Mouse (Mus musculus) lung, embryonic 14.5 days (tissue): ENCODE measurements around the gene Ackr3. TPM values are rescaled to one million over a fixed set of nuclear protein-coding genes. Genes with fewer than 3 reads are reported as not detected.

Experiments
- ATAC-seq: fragments of 200-750 bp; cut with Nextera tagmentation; 2 replicates; pipeline ENCODE4 v1.8.0; 2017; ENCODE audit warnings: mild to moderate bottlenecking, moderate TSS enrichment, moderate library complexity; ENCODE audit not compliant: insufficient read depth
- DNase-seq: peaks from one replicate; pipeline ENCODE4 v3.0.0-alpha.2; 2015
- H3K27ac ChIP-seq: fragments of 300-500 bp; sonication (generic); 2 replicates; pipeline ENCODE4 v1.5.1; 2014; ENCODE audit warnings: low read depth, mild to moderate bottlenecking, moderate library complexity
- H3K27me3 ChIP-seq: fragments of 300-500 bp; sonication (generic); 2 replicates; pipeline ENCODE4 v1.6.1; 2014; ENCODE audit warnings: low read length, control low read depth; ENCODE audit not compliant: insufficient read depth
- H3K36me3 ChIP-seq: fragments of 300-500 bp; sonication (generic); 2 replicates; pipeline ENCODE4 v1.6.1; 2014; ENCODE audit warnings: control low read depth; ENCODE audit not compliant: insufficient read depth
- H3K4me1 ChIP-seq: fragments of 300-500 bp; sonication (generic); 2 replicates; pipeline ENCODE4 v1.6.1; 2014; ENCODE audit warnings: antibody characterized with exemption, control low read depth; ENCODE audit not compliant: insufficient read depth
- H3K4me2 ChIP-seq: fragments of 300-500 bp; sonication (generic); 2 replicates; pipeline ENCODE4 v1.6.1; 2014; ENCODE audit warnings: mild to moderate bottlenecking
- H3K4me3 ChIP-seq: fragments of 300-500 bp; sonication (generic); 2 replicates; pipeline ENCODE4 v1.5.1; 2014; ENCODE audit warnings: low read depth, low read length
- H3K9ac ChIP-seq: fragments of 300-500 bp; sonication (generic); 2 replicates; pipeline ENCODE4 v1.6.1; 2014
- H3K9me3 ChIP-seq: fragments of 300-500 bp; sonication (generic); 2 replicates; pipeline ENCODE4 v1.6.1; 2016; ENCODE audit warnings: low read depth, low read length, control low read depth
- CTCF ChIP-seq: IDR thresholded peaks from 2 replicates; pipeline ENCODE4 v1.5.1; 2016; ENCODE audit warnings: antibody characterized with exemption, low read depth
- WGBS: fragments of 180-500 bp; shearing (Covaris S2); extraction: QIAGEN DNeasy Blood & Tissue Kit; methylation state at CpG from one replicate; pipeline ENCODE4 v1.1.7; 2014; 5-methylcytosine and 5-hydroxymethylcytosine counted together
- polyA plus RNA-seq: library from polyadenylated mRNA; unstranded; fragments of >200 nt; fragmentation: Nextera tagmentation; extraction: Ambion mirVana; gene quantifications from 2 replicates; pipeline ENCODE4 v1.2.1, GENCODE M21; 2014

Gene Ackr3
- polyA plus RNA-seq, 1 experiment from 2014 or later = 22.6 TPM

DNA sequence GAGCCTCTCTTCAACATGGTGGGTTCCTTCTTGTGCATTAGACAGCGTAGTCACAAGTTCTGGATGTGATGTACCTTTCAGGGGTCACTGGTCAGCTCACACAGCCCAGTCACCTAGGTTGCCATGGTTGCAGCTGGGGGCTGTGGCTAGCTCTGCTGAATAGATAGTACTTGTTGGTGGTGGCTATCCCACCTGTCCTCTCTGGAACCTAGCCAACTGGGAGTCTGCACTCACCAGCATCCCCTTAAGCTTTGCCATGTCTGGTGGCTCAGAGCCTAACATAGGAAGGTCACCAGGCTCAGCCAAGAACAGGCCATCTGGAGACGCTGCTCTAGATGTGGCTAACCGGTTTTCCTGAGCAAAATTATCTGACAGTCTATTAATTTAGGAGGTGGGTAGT lies 47.4 kb downstream of the Ackr3 start:
- Histone ChIP-seq H3K9ac (no peak overlapping the region), H3K4me3 (no peak overlapping the region), H3K36me3 (no peaks in the 10 kb centered on the region), H3K9me3 (no peaks in the 10 kb centered on the region), H3K4me1 (peaks cover 7% of the 10 kb centered on the region; the same call in 1 of the 2 replicates), H3K27me3 (0 out of 2 replicates have a peak, but pooled peaks cover 3% of the 10 kb centered on the region), H3K4me2 (no peak overlapping the region), H3K27ac (no peak overlapping the region)
- no peak for ATAC-seq
- WGBS = 42% methylated on average over 3 of the region's 3 CpGs
- TF ChIP-seq CTCF = no peak
- no peak for DNase-seq

DNA sequence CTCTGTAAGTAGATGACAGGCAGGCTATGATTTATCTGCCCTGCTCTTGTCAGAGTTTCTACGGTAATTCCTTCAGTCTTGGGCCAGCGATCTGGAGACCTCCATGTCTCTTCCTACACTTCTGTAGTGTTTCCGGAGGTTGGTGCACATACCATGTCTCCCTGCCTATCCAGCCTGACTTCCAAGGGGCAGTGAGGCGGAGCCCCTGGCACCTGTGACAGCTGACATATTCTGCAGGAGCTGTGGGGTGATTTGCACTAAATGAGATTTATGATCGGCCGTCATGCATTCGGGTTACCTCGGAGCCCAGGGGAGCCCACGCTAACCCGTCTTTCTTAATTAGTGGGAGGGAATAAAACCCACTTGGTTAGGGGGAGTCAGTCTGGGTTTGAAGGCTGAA lies 49.7 kb downstream of the Ackr3 start:
- Histone ChIP-seq H3K4me3 (no peak overlapping the region), H3K36me3 (no peaks in the 10 kb centered on the region), H3K4me2 (no peak overlapping the region), H3K9ac (no peak overlapping the region), H3K4me1 (peaks cover 7% of the 10 kb centered on the region; the same call in 1 of the 2 replicates), H3K9me3 (no peaks in the 10 kb centered on the region), H3K27me3 (0 out of 2 replicates have a peak, but pooled peaks cover 3% of the 10 kb centered on the region), H3K27ac (no peak overlapping the region)
- ATAC-seq = no peak
- DNase-seq = no peak
- WGBS = 72% methylated on average over 10 of the region's 10 CpGs
- no peak for TF ChIP-seq CTCF

DNA sequence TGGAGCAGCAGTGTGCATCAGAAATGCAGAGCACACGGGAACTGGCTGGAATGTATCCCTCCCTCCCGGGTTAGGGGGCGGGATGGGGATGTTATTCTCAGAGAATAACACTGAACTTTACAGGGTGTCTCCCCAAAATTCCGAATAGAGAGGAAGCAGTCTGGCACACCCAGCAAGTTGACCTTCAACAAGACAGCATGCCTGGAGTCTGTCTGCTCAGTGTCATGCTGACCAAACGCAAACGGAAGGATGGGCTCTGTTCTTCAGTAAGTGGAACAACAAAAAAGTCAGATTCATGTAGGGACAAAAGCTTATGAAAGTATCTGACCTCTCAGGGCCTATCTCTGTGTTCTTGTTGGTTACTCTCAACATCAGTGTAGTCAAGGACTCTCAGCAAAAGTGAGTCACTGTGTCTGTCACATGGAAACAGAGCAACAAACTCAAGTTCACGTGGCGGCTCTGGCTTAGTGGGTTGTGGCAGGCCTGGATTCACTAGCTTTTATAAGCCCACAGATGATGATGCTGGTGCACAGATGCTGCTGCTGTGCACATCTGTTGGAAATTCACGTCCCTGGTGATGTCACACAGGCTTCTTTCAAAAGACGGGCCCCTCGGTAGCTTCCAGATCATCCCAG lies 54.6 kb downstream of the Ackr3 start:
- H3K9ac ChIP-seq = no peak overlapping the region
- WGBS = 78% methylated on average over 11 of the region's 11 CpGs
- ATAC-seq (no peak), DNase-seq (no peak)
- no peaks in the 10 kb centered on the region for H3K4me1 ChIP-seq
- no peak overlapping the region for H3K27ac ChIP-seq
- no peaks in the 10 kb centered on the region for H3K27me3 ChIP-seq
- no peaks in the 10 kb centered on the region for H3K9me3 ChIP-seq
- H3K4me3 ChIP-seq = no peak overlapping the region
- no peak overlapping the region for H3K4me2 ChIP-seq
- no peaks in the 10 kb centered on the region for H3K36me3 ChIP-seq
- TF ChIP-seq CTCF = no peak

DNA sequence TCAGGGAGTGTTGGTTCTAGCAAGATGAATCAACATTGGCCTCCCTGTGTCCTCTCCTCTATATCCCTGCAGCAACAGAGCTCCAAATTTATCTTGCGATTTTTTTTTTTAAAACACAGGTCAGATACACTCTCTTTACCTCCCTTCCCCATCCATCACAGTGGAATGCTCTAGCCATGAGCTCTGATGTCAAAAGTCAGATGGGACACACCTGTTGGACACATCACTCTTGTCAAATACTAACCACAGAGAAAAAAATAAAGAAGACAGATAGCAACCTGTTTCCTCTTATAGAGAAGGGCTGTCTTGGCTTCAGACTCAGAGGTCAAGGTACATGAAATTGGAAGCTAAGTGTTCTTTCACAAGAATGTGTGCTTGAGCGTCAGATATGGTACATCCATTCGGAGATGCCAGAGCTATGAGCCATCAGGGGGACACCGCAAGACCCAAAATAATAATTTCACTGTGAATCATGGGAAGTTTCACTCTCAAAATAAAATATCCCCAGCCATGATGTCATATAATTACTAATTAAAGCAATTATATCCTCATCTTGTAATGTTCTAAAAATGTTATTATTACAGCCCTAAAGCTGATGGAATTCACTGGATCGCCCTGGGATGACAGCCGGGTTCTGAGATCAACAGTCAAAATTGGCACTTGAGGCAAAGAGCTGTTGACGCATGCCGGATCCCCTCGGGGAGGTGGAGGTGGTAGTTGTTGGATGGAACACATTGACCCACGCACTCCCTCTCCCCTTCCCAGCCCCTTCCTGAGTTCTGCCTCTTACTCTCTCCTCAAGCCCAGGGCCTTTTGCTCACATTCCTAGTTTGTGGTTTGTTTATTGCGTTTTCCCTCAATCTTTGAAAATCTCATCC lies 57.2 kb downstream of the Ackr3 start:
- H3K27me3 ChIP-seq = no peaks in the 10 kb centered on the region
- no peaks in the 10 kb centered on the region for H3K4me1 ChIP-seq
- no peak overlapping the region for H3K4me3 ChIP-seq
- WGBS = 77% methylated on average over 11 of the region's 11 CpGs
- H3K9me3 ChIP-seq = no peaks in the 10 kb centered on the region
- no peak for TF ChIP-seq CTCF
- DNase-seq = no peak
- no peaks in the 10 kb centered on the region for H3K36me3 ChIP-seq
- ATAC-seq = no peak
- no peak overlapping the region for H3K27ac ChIP-seq
- no peak overlapping the region for H3K4me2 ChIP-seq
- no peak overlapping the region for H3K9ac ChIP-seq

DNA sequence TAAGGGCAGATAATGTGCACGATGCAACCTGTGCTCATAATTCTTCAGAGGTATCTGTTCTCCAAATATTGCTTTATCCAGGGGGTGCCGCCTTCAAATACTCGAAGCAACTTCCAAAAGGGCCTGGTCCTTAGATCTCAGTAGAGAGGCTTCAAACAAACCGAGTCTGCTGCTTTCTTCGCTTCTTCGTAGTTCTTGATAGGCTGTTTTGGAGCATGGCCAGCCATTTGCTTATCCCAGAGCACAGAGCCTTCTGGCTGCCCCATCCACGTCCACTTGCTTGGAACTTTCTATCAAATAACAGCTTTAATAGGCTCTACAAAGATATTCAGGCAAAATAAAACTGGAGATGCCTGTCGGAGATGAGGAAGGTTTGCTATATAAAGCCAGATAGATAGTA lies 58.6 kb downstream of the Ackr3 start:
- Histone ChIP-seq H3K4me2 (no peak overlapping the region), H3K4me3 (no peak overlapping the region), H3K27me3 (0 out of 2 replicates have a peak, but pooled peaks cover 6% of the 10 kb centered on the region), H3K4me1 (no peaks in the 10 kb centered on the region), H3K9ac (no peak overlapping the region), H3K9me3 (no peaks in the 10 kb centered on the region), H3K36me3 (no peaks in the 10 kb centered on the region), H3K27ac (no peak overlapping the region)
- no peak for TF ChIP-seq CTCF
- peak; percentile 72 for DNase-seq
- 55% methylated on average over 8 of the region's 8 CpGs for WGBS
- ATAC-seq = no peak

Other genes with a start within 250 kb of the Ackr3 start
- gene Asb18, start 189.3 kb upstream of the Ackr3 start, polyA plus RNA-seq = 0.11 TPM in 1 of 2 replicates, not detected in the other
- gene Iqca, start 50.6 kb upstream of the Ackr3 start, polyA plus RNA-seq = 0.11 and 0.14 TPM in 2 replicates